Mouse (Mus musculus) stomach, embryonic 14.5 days (tissue): ENCODE results near the gene Grin2a. TPM values are rescaled to one million over a fixed set of nuclear protein-coding genes. Genes with fewer than 3 reads are reported as not detected.
A peak's percentile ranks its signal among the peaks of the same experiment; 100 is the strongest.

Experiments
- ATAC-seq: fragments of 200-750 bp; cut with Nextera tagmentation; 2 replicates; pipeline ENCODE4 v1.8.0; 2017; ENCODE audit warnings: low read depth, moderate TSS enrichment; ENCODE audit not compliant: insufficient number of reproducible peaks, insufficient read depth, low FRiP score
- H3K27ac ChIP-seq: fragments of 300-500 bp; sonication (generic); 2 replicates; pipeline ENCODE4 v1.5.1; 2014; ENCODE audit warnings: mild to moderate bottlenecking, low read length, moderate library complexity, mixed read lengths
- H3K27me3 ChIP-seq: fragments of 300-500 bp; sonication (generic); 2 replicates; pipeline ENCODE4 v1.6.1; 2014; ENCODE audit warnings: low read length, control low read depth, mixed read lengths; ENCODE audit not compliant: control insufficient read depth, insufficient read depth
- H3K36me3 ChIP-seq: fragments of 300-500 bp; sonication (generic); 2 replicates; pipeline ENCODE4 v1.6.1; 2014; ENCODE audit warnings: mild to moderate bottlenecking, control low read depth, low read length, moderate library complexity, mixed read lengths; ENCODE audit not compliant: control insufficient read depth, insufficient read depth
- H3K4me1 ChIP-seq: fragments of 300-500 bp; sonication (generic); 2 replicates; pipeline ENCODE4 v1.6.1; 2014; ENCODE audit warnings: low read length, control low read depth, mixed read lengths; ENCODE audit not compliant: control insufficient read depth, insufficient read depth
- H3K4me2 ChIP-seq: fragments of 300-500 bp; sonication (generic); replicated peaks from 2 replicates; pipeline ENCODE4 v1.6.1; 2014; ENCODE audit warnings: low read depth, low read length, control low read depth
- H3K4me3 ChIP-seq: fragments of 300-500 bp; sonication (generic); 2 replicates; pipeline ENCODE4 v1.5.1; 2014; ENCODE audit warnings: low read depth, low read length, control low read depth
- H3K9ac ChIP-seq: fragments of 300-500 bp; sonication (generic); replicated peaks from 2 replicates; pipeline ENCODE4 v1.6.1; 2014; ENCODE audit warnings: low read depth, mild to moderate bottlenecking, control low read depth, low read length, moderate library complexity, mixed read lengths
- H3K9me3 ChIP-seq: fragments of 300-500 bp; sonication (generic); 2 replicates; pipeline ENCODE4 v1.6.1; 2016; ENCODE audit warnings: low read depth, low read length, control low read depth; ENCODE audit not compliant: control insufficient read depth
- WGBS: fragments of 180-500 bp; shearing (Covaris S2); extraction: QIAGEN DNeasy Blood & Tissue Kit; methylation state at CpG from one replicate; pipeline ENCODE4 v1.1.7; 2014; 5-methylcytosine and 5-hydroxymethylcytosine counted together
- polyA plus RNA-seq: library from polyadenylated mRNA; unstranded; fragments of >200 nt; fragmentation: Nextera tagmentation; extraction: Ambion mirVana; gene quantifications from 2 replicates; pipeline ENCODE4 v1.2.1, GENCODE M21; 2014

The Grin2a gene
- polyA plus RNA-seq, 1 experiment from 2014 or later = 0.85 TPM

GRCm38 (mm10) chr16:9992076-9992772 is 3.1 kb downstream of the Grin2a start:
- Histone ChIP-seq H3K9ac (no peak overlapping the region), H3K4me2 (peak overlapping the region; percentile 59; the same call in 1 of the 2 replicates), H3K36me3 (no peaks in the 10 kb centered on the region), H3K27ac (no peak overlapping the region), H3K27me3 (peaks cover 58% of the 10 kb centered on the region), H3K9me3 (no peaks in the 10 kb centered on the region), H3K4me3 (no peak overlapping the region), H3K4me1 (peaks cover 10% of the 10 kb centered on the region; the same call in 1 of the 2 replicates)
- ATAC-seq = no peak
- WGBS = 16% methylated on average over 34 of the region's 34 CpGs

- WGBS = 54% methylated on average over 3 of the region's 3 CpGs
- H3K27me3 ChIP-seq = no peaks in the 10 kb centered on the region
- no peak overlapping the region for H3K4me3 ChIP-seq
- no peak overlapping the region for H3K9ac ChIP-seq
- H3K9me3 ChIP-seq = no peaks in the 10 kb centered on the region
- no peaks in the 10 kb centered on the region for H3K36me3 ChIP-seq
- no peak for ATAC-seq
- no peak overlapping the region for H3K4me2 ChIP-seq
- H3K27ac ChIP-seq = no peak overlapping the region
- H3K4me1 ChIP-seq = no peaks in the 10 kb centered on the region
Measured at GRCm38 (mm10) chr16:9985041-9985440, 10.3 kb downstream of the Grin2a start.

GRCm38 (mm10) chr16:9980641-9981040 is 14.7 kb downstream of the Grin2a start:
- no peak for ATAC-seq
- Histone ChIP-seq H3K4me3 (no peak overlapping the region), H3K4me2 (no peak overlapping the region), H3K27ac (no peak overlapping the region), H3K9ac (no peak overlapping the region), H3K4me1 (no peaks in the 10 kb centered on the region), H3K36me3 (no peaks in the 10 kb centered on the region), H3K27me3 (no peaks in the 10 kb centered on the region), H3K9me3 (no peaks in the 10 kb centered on the region)
- WGBS = 49% methylated on average over 2 of the region's 2 CpGs

- no peaks in the 10 kb centered on the region for H3K27me3 ChIP-seq
- H3K36me3 ChIP-seq = no peaks in the 10 kb centered on the region
- H3K9me3 ChIP-seq = no peaks in the 10 kb centered on the region
- WGBS = 84% methylated on average over 2 of the region's 2 CpGs
- H3K9ac ChIP-seq = no peak overlapping the region
- H3K27ac ChIP-seq = no peak overlapping the region
- ATAC-seq = no peak
- no peak overlapping the region for H3K4me3 ChIP-seq
- H3K4me2 ChIP-seq = no peak overlapping the region
- H3K4me1 ChIP-seq = no peaks in the 10 kb centered on the region
Measured at GRCm38 (mm10) chr16:9978173-9978572, 17.2 kb downstream of the Grin2a start.

- no peak for ATAC-seq
- WGBS = 71% methylated on average over 3 of the region's 3 CpGs
- Histone ChIP-seq H3K4me1 (no peaks in the 10 kb centered on the region), H3K9me3 (no peaks in the 10 kb centered on the region), H3K27me3 (no peaks in the 10 kb centered on the region), H3K36me3 (no peaks in the 10 kb centered on the region), H3K9ac (no peak overlapping the region), H3K4me2 (no peak overlapping the region), H3K27ac (no peak overlapping the region), H3K4me3 (no peak overlapping the region)
Measured at GRCm38 (mm10) chr16:9972705-9973104, 22.7 kb downstream of the Grin2a start.

GRCm38 (mm10) chr16:9964469-9964868 is 30.9 kb downstream of the Grin2a start:
- Histone ChIP-seq H3K9ac (no peak overlapping the region), H3K9me3 (no peaks in the 10 kb centered on the region), H3K36me3 (no peaks in the 10 kb centered on the region), H3K4me2 (no peak overlapping the region), H3K27ac (no peak overlapping the region), H3K27me3 (no peaks in the 10 kb centered on the region), H3K4me3 (no peak overlapping the region), H3K4me1 (no peaks in the 10 kb centered on the region)
- WGBS = 81% methylated on average over 6 of the region's 6 CpGs
- no peak for ATAC-seq

- no peak overlapping the region for H3K4me2 ChIP-seq
- H3K4me1 ChIP-seq = no peaks in the 10 kb centered on the region
- ATAC-seq = no peak
- no peaks in the 10 kb centered on the region for H3K27me3 ChIP-seq
- WGBS = 83% methylated on average over 1 of the region's 1 CpGs
- no peaks in the 10 kb centered on the region for H3K9me3 ChIP-seq
- H3K4me3 ChIP-seq = no peak overlapping the region
- H3K9ac ChIP-seq = no peak overlapping the region
- no peak overlapping the region for H3K27ac ChIP-seq
- H3K36me3 ChIP-seq = no peaks in the 10 kb centered on the region
Measured at GRCm38 (mm10) chr16:9962482-9962881, 32.9 kb downstream of the Grin2a start.

GRCm38 (mm10) chr16:9959340-9959739 is 36.0 kb downstream of the Grin2a start:
- Histone ChIP-seq H3K4me2 (no peak overlapping the region), H3K36me3 (no peaks in the 10 kb centered on the region), H3K9ac (no peak overlapping the region), H3K9me3 (no peaks in the 10 kb centered on the region), H3K4me1 (no peaks in the 10 kb centered on the region), H3K4me3 (no peak overlapping the region), H3K27ac (no peak overlapping the region), H3K27me3 (no peaks in the 10 kb centered on the region)
- WGBS = 57% methylated on average over 1 of the region's 1 CpGs
- ATAC-seq = no peak

- no peak for ATAC-seq
- no peak overlapping the region for H3K9ac ChIP-seq
Measured at GRCm38 (mm10) chr16:9954266-9954665, 41.1 kb downstream of the Grin2a start.

More at GRCm38 (mm10) chr16:9954266-9954665, 41.1 kb downstream of the Grin2a start:
- H3K27ac ChIP-seq = no peak overlapping the region
- no peak overlapping the region for H3K4me2 ChIP-seq
- no peaks in the 10 kb centered on the region for H3K27me3 ChIP-seq
- H3K4me3 ChIP-seq = no peak overlapping the region
- WGBS = 46% methylated on average over 5 of the region's 5 CpGs
- H3K9me3 ChIP-seq = no peaks in the 10 kb centered on the region
- H3K36me3 ChIP-seq = no peaks in the 10 kb centered on the region
- H3K4me1 ChIP-seq = no peaks in the 10 kb centered on the region
